Mouse (Mus musculus) midbrain, embryonic 15.5 days (tissue): ENCODE results near the gene Zfp740. TPM values are rescaled to one million over a fixed set of nuclear protein-coding genes. Genes with fewer than 3 reads are reported as not detected.

ENCODE experiments used
- ATAC-seq: fragments of 200-750 bp; cut with Nextera tagmentation; replicated peaks from 2 replicates; pipeline ENCODE4 v1.8.0; 2017; ENCODE audit warnings: moderate TSS enrichment
- H3K27ac ChIP-seq: fragments of 300-500 bp; sonication (generic); 2 replicates; pipeline ENCODE4 v1.5.1; 2015; ENCODE audit warnings: mild to moderate bottlenecking, inconsistent platforms
- H3K27me3 ChIP-seq: fragments of 300-500 bp; sonication (generic); replicated peaks from 2 replicates; pipeline ENCODE4 v1.6.1; 2015; ENCODE audit warnings: inconsistent platforms
- H3K36me3 ChIP-seq: fragments of 300-500 bp; sonication (generic); replicated peaks from 2 replicates; pipeline ENCODE4 v1.6.1; 2015; ENCODE audit warnings: inconsistent platforms
- H3K4me1 ChIP-seq: fragments of 300-500 bp; sonication (generic); 2 replicates; pipeline ENCODE4 v1.6.1; 2015; ENCODE audit warnings: inconsistent platforms
- H3K4me2 ChIP-seq: fragments of 300-500 bp; sonication (generic); 2 replicates; pipeline ENCODE4 v1.6.1; 2015; ENCODE audit warnings: inconsistent platforms, mild to moderate bottlenecking, moderate library complexity
- H3K4me3 ChIP-seq: fragments of 300-500 bp; sonication (generic); 2 replicates; pipeline ENCODE4 v1.5.1; 2015; ENCODE audit warnings: mild to moderate bottlenecking, inconsistent platforms
- H3K9ac ChIP-seq: fragments of 300-500 bp; sonication (generic); 2 replicates; pipeline ENCODE4 v1.6.1; 2015; ENCODE audit warnings: mild to moderate bottlenecking, inconsistent platforms
- H3K9me3 ChIP-seq: fragments of 300-500 bp; sonication (generic); 2 replicates; pipeline ENCODE4 v1.6.1; 2016; ENCODE audit warnings: inconsistent platforms
- WGBS: fragments of 180-500 bp; shearing (Covaris S2); methylation state at CpG from one replicate; pipeline ENCODE4 v1.1.7; 2015; ENCODE audit warnings: mixed read lengths; 5-methylcytosine and 5-hydroxymethylcytosine counted together
- polyA plus RNA-seq: library from polyadenylated mRNA; unstranded; fragments of >200 nt; fragmentation: Nextera tagmentation; extraction: Ambion mirVana; gene quantifications from 2 replicates; pipeline ENCODE4 v1.2.1, GENCODE M21; 2015

Zfp740 gene
- polyA plus RNA-seq, 1 experiment from 2014 or later: 64.2 TPM

GRCm38 (mm10) chr15:102195373-102195772 is 7.7 kb upstream of the Zfp740 start:
- no peak for ATAC-seq
- WGBS: 86% methylated on average over 4 of the region's 4 CpGs
- Histone ChIP-seq H3K36me3 (no peaks in the 10 kb centered on the region), H3K4me3 (no peak overlapping the region), H3K4me2 (no peak overlapping the region), H3K9me3 (no peaks in the 10 kb centered on the region), H3K27me3 (no peaks in the 10 kb centered on the region), H3K27ac (no peak overlapping the region), H3K9ac (no peak overlapping the region), H3K4me1 (no peaks in the 10 kb centered on the region)

GRCm38 (mm10) chr15:102198841-102199240 is 4.2 kb upstream of the Zfp740 start:
- ATAC-seq: no peak
- no peaks in the 10 kb centered on the region for H3K27me3 ChIP-seq
- H3K27ac ChIP-seq: no peak overlapping the region
- peaks cover 8% of the 10 kb centered on the region for H3K4me1 ChIP-seq
- 73% methylated on average over 4 of the region's 4 CpGs for WGBS
- no peak overlapping the region for H3K9ac ChIP-seq
- no peaks in the 10 kb centered on the region for H3K9me3 ChIP-seq
- H3K36me3 ChIP-seq: no peaks in the 10 kb centered on the region
- H3K4me2 ChIP-seq: no peak overlapping the region
- H3K4me3 ChIP-seq: no peak overlapping the region

GRCm38 (mm10) chr15:102203835-102204381 is 859 bp downstream of the Zfp740 start:
- H3K36me3 ChIP-seq: peaks cover 18% of the 10 kb centered on the region
- no peaks in the 10 kb centered on the region for H3K9me3 ChIP-seq
- peak overlapping the region; percentile 93 for H3K4me3 ChIP-seq
- peak overlapping the region; percentile 100 for H3K27ac ChIP-seq
- peak overlapping the region; percentile 90 for H3K9ac ChIP-seq
- ATAC-seq: peak; percentile 55
- under 1% methylated on average over 43 of the region's 72 CpGs for WGBS
- H3K4me2 ChIP-seq: peak overlapping the region; percentile 77
- H3K27me3 ChIP-seq: no peaks in the 10 kb centered on the region
- H3K4me1 ChIP-seq: peaks cover 46% of the 10 kb centered on the region

- Histone ChIP-seq H3K4me1 (peaks cover 46% of the 10 kb centered on the region), H3K27me3 (no peaks in the 10 kb centered on the region), H3K36me3 (peaks cover 26% of the 10 kb centered on the region), H3K9me3 (no peaks in the 10 kb centered on the region), H3K4me2 (peak within 1 kb of the TSS; percentile 77), H3K4me3 (peak within 1 kb of the TSS; percentile 93), H3K27ac (peak within 1 kb of the TSS; percentile 100), H3K9ac (peak within 1 kb of the TSS; percentile 90)
- no peak for ATAC-seq
- 64% methylated on average over 19 of the region's 19 CpGs for WGBS
Observed at GRCm38 (mm10) chr15:102204674-102205505, 1.8 kb downstream of the Zfp740 start, which contains the start of gene Csad. Csad (minus strand) TSS chr15:102204724.

GRCm38 (mm10) chr15:102205779-102206178 is 2.7 kb downstream of the Zfp740 start:
- Histone ChIP-seq H3K9me3 (no peaks in the 10 kb centered on the region), H3K36me3 (peaks cover 34% of the 10 kb centered on the region), H3K4me1 (peaks cover 46% of the 10 kb centered on the region), H3K27ac (peak overlapping the region; percentile 100), H3K4me3 (peak overlapping the region; percentile 93), H3K27me3 (no peaks in the 10 kb centered on the region), H3K4me2 (peak overlapping the region; percentile 77), H3K9ac (peak overlapping the region; percentile 19)
- no peak for ATAC-seq
- 29% methylated on average over 8 of the region's 8 CpGs for WGBS

- no peaks in the 10 kb centered on the region for H3K27me3 ChIP-seq
Observed at GRCm38 (mm10) chr15:102207351-102207750, 4.3 kb downstream of the Zfp740 start.

GRCm38 (mm10) chr15:102208092-102208561 is 5.1 kb downstream of the Zfp740 start:
- Histone ChIP-seq H3K27me3 (no peaks in the 10 kb centered on the region), H3K36me3 (peaks cover 53% of the 10 kb centered on the region), H3K9me3 (no peaks in the 10 kb centered on the region), H3K27ac (no peak overlapping the region), H3K4me2 (no peak overlapping the region), H3K9ac (no peak overlapping the region), H3K4me3 (no peak overlapping the region), H3K4me1 (peaks cover 38% of the 10 kb centered on the region)
- 89% methylated on average over 9 of the region's 9 CpGs for WGBS
- no peak for ATAC-seq

More at GRCm38 (mm10) chr15:102207351-102207750, 4.3 kb downstream of the Zfp740 start:
- ATAC-seq: no peak
- Histone ChIP-seq H3K27ac (no peak overlapping the region), H3K9me3 (no peaks in the 10 kb centered on the region), H3K4me1 (peaks cover 43% of the 10 kb centered on the region), H3K36me3 (peaks cover 45% of the 10 kb centered on the region), H3K9ac (no peak overlapping the region), H3K4me3 (no peak overlapping the region), H3K4me2 (no peak overlapping the region)
- 80% methylated on average over 3 of the region's 3 CpGs for WGBS

DNA sequence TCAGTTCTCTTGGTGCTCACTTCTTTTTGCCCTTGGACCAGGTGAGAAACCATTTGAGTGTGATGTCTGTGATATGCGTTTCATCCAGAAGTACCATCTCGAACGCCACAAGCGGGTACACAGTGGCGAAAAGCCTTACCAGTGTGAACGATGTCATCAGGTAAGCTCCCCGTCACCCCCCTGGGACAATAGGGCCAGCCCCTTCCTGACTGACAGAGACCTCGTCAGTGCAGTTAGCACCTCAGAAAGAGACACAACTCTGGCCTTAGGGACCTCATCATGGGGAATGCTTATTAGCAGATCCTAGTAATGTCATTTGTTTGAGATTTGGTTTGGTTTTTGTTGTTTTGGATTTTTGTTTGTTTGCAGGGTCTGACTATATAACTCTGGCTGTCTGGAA is 6.1 kb downstream of the Zfp740 start:
- no peak overlapping the region for H3K4me3 ChIP-seq
- no peaks in the 10 kb centered on the region for H3K9me3 ChIP-seq
- peaks cover 57% of the 10 kb centered on the region for H3K36me3 ChIP-seq
- H3K4me2 ChIP-seq: no peak overlapping the region
- peaks cover 37% of the 10 kb centered on the region for H3K4me1 ChIP-seq
- no peak for ATAC-seq
- H3K9ac ChIP-seq: no peak overlapping the region
- H3K27me3 ChIP-seq: no peaks in the 10 kb centered on the region
- H3K27ac ChIP-seq: no peak overlapping the region
- 91% methylated on average over 8 of the region's 8 CpGs for WGBS

DNA sequence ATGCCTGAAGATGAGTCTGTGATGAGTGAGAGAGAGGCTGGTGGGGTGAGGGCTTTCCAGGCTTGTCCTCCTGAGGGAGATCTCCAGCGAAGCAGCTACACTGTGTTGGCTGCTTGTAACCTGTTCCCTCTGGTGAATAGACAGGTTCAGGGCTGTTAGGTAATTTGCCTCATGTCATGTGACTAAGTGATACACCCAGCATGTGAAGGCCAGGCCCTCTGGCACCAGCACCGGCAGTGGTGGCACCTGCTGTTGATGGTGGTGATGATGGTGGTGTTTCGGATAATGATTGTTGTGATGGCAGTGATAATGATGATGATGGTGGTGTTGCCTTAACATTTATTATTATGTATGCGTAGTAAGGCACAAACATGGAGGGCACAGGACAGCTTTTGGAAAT is 7.8 kb downstream of the Zfp740 start:
- no peak overlapping the region for H3K4me2 ChIP-seq
- WGBS: 94% methylated on average over 4 of the region's 4 CpGs
- H3K27me3 ChIP-seq: no peaks in the 10 kb centered on the region
- no peak overlapping the region for H3K27ac ChIP-seq
- H3K4me3 ChIP-seq: no peak overlapping the region
- no peak for ATAC-seq
- H3K9ac ChIP-seq: no peak overlapping the region
- no peaks in the 10 kb centered on the region for H3K9me3 ChIP-seq
- H3K36me3 ChIP-seq: peaks cover 63% of the 10 kb centered on the region
- H3K4me1 ChIP-seq: peaks cover 20% of the 10 kb centered on the region

DNA sequence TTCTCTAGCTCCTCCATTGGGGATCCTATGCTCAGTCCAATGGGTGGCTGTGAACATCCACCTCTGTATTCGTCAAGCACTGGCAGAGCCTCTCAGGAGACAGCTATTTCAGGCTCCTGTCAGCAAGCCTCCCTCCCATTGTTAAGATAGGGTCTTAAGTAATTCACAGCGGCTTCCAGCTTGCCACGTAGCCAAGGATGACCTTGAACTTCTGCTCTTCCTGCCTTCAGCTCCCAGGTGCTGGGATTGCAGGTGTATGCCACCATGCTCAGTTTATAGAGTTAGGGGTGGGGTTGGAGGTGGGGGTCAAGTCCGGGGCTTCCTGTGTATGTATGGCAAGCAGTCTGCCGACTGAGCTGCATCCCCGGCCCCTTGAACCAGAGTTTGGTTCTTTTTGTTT is 8.8 kb downstream of the Zfp740 start:
- Histone ChIP-seq H3K36me3 (peaks cover 72% of the 10 kb centered on the region), H3K9ac (no peak overlapping the region), H3K27ac (no peak overlapping the region), H3K4me1 (peaks cover 10% of the 10 kb centered on the region), H3K27me3 (no peaks in the 10 kb centered on the region), H3K4me3 (no peak overlapping the region), H3K9me3 (no peaks in the 10 kb centered on the region), H3K4me2 (no peak overlapping the region)
- 87% methylated on average over 6 of the region's 6 CpGs for WGBS
- no peak for ATAC-seq

DNA sequence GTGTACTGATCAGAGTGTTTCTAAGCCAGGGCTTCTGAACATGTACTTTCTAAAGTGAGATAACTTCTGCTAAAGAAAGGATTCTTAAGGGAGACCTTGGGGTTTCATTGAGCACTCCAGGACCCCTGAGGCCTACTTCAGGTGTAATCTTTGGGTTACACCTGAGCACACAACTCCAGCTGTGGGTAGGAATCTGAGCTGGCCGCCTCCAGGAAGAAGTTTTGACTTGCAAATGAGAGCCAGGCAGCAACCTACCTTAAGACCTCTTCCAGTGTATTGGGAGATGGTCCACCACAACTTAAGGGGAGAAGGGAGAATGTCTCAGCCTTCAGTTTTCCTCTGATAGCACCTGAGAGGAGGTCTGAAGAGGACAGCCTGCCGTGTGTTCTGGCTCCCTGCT is 11.1 kb downstream of the Zfp740 start:
- no peak for ATAC-seq
- Histone ChIP-seq H3K36me3 (peaks cover 56% of the 10 kb centered on the region), H3K9ac (no peak overlapping the region), H3K4me2 (no peak overlapping the region), H3K4me3 (no peak overlapping the region), H3K27ac (no peak overlapping the region), H3K4me1 (no peaks in the 10 kb centered on the region), H3K27me3 (no peaks in the 10 kb centered on the region), H3K9me3 (no peaks in the 10 kb centered on the region)
- 43% methylated on average over 2 of the region's 2 CpGs for WGBS

DNA sequence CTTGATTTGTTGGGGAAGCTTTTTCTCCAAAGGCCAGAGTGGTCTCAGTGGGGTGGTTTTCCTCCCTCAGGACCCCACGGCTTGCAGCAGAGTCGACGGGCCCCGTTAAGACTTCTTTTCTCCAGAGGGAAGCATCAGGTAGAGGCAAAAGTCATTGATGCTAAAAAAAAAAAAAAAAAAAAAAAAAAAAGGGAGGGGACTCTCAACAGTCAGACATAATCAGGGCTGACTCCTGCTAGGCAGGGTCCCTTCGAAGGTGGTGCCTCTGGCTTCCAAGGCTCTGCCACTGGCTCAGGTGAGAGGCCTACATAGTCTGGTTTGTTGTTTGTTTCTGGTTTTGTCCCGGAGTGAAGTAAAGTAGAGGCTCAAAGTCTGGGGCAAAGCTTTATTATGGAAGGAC is 12.6 kb downstream of the Zfp740 start:
- Histone ChIP-seq H3K36me3 (peaks cover 44% of the 10 kb centered on the region), H3K4me1 (no peaks in the 10 kb centered on the region), H3K9ac (no peak overlapping the region), H3K4me3 (no peak overlapping the region), H3K9me3 (no peaks in the 10 kb centered on the region), H3K27me3 (no peaks in the 10 kb centered on the region), H3K4me2 (no peak overlapping the region), H3K27ac (no peak overlapping the region)
- WGBS: 62% methylated on average over 6 of the region's 6 CpGs
- ATAC-seq: no peak
